Mouse (Mus musculus) urinary bladder, postnatal 14 days (tissue): ENCODE data around the gene Yes1.
A peak's percentile ranks its signal among the peaks of the same experiment; 100 is the strongest.
"Not testable (repeated sequence)": the region's sequence is repeated elsewhere in the genome, so short reads cannot be mapped to it uniquely, and the experiment has no call there.

ENCODE experiments used
- DNase-seq: peaks from one replicate; pipeline ENCODE4 v3.0.0; 2021; ENCODE audit warnings: low spot score

Gene Yes1

GRCm38 (mm10) chr5:32706226-32706780 is 95.3 kb downstream of the Yes1 start:
- no peak for DNase-seq

GRCm38 (mm10) chr5:32711485-32711884 is 100.5 kb downstream of the Yes1 start:
- no peak for DNase-seq

- DNase-seq = no peak
These were observed 101.5 kb downstream of the Yes1 start for GRCm38 (mm10) chr5:32712221-32713041.

GRCm38 (mm10) chr5:32713042-32713702 is 102.2 kb downstream of the Yes1 start:
- DNase-seq = no peak

GRCm38 (mm10) chr5:32713703-32714467 is 102.9 kb downstream of the Yes1 start:
- peak; percentile 85 for DNase-seq

- DNase-seq = no peak
These were observed 106.8 kb downstream of the Yes1 start for GRCm38 (mm10) chr5:32717726-32718125.

GRCm38 (mm10) chr5:32718916-32719315 is 107.9 kb downstream of the Yes1 start:
- no peak for DNase-seq

- DNase-seq = no peak
These were observed 109.4 kb downstream of the Yes1 start for GRCm38 (mm10) chr5:32720416-32720815.

- no peak for DNase-seq
These were observed 110.3 kb downstream of the Yes1 start for GRCm38 (mm10) chr5:32721316-32721715.

GRCm38 (mm10) chr5:32722263-32722662 is 111.3 kb downstream of the Yes1 start:
- no peak for DNase-seq

- DNase-seq = not testable (repeated sequence)
These were observed 111.7 kb downstream of the Yes1 start for GRCm38 (mm10) chr5:32722711-32723110.

GRCm38 (mm10) chr5:32723981-32724380 is 113.0 kb downstream of the Yes1 start:
- DNase-seq = no peak

GRCm38 (mm10) chr5:32725397-32725796 is 114.4 kb downstream of the Yes1 start:
- DNase-seq = not testable (repeated sequence)

- DNase-seq = no peak
These were observed 117.3 kb downstream of the Yes1 start for GRCm38 (mm10) chr5:32728300-32728699.

GRCm38 (mm10) chr5:32728851-32729250 is 117.9 kb downstream of the Yes1 start:
- DNase-seq = no peak

- DNase-seq = not testable (repeated sequence)
These were observed 122.9 kb downstream of the Yes1 start for GRCm38 (mm10) chr5:32733892-32734291.

GRCm38 (mm10) chr5:32735779-32736178 is 124.8 kb downstream of the Yes1 start:
- no peak for DNase-seq
